Comparison of ENCODE assay signal across 10 mouse cellular contexts in the genomic region with DNA sequence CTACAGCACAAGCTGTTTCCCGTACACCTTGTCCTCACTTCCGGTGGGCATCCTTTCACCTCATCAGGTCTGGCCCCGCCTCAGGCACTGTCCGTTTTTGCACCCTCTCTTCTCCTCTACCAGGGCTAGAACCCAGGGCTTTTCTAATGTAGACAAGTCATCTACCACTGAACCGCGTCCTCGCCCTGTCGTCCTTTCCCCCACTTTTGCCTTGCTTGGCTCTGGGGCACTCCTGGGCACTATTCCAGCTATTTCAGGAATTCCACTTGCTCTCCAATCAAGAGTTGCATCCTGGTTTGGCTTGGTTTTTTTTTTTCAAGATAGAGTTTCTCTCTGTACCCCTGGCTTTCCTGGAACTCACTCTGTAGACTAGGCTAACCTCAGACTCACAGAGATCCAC. TPM values are rescaled to one million over a fixed set of nuclear protein-coding genes. Genes with fewer than 3 reads are reported as not detected.
DNase-seq lines count a peak whose midpoint lies in the region; ATAC-seq and TF ChIP-seq lines count a peak whose summit lies in the region.
"Had no signal": no experiment of that assay in that cellular context is flagged by ENCODE, and none has a peak within 500 bp of the region (broad histone marks: within the 10 kb centered on the region; RNA-seq: fewer than 3 reads in every experiment).

No protein-coding gene starts in this region.

- TF ChIP-seq POLR2A in liver, adult 2 months (IDR thresholded peaks at IDR 0.05; ENCODE audit: extremely low read depth, insufficient read depth, low read length), result no peak

- no peaks in the 10 kb centered on the region for H3K36me3 ChIP-seq in liver, adult 2 months (ENCODE audit: control insufficient read depth, insufficient read depth, low read length)
- no peaks in the 10 kb centered on the region for H3K36me3 ChIP-seq in intestine, embryonic 16.5 days (ENCODE audit: control insufficient read depth, insufficient read depth, low read length)
- H3K36me3 ChIP-seq: midbrain, embryonic 12.5 days had no signal

- TF ChIP-seq CTCF in liver, adult 2 months (IDR thresholded peaks at IDR 0.05; ENCODE audit: low read depth, low read length), result no peak

- no peak overlapping the region for H3K27ac ChIP-seq in liver, adult 2 months (replicated peaks; ENCODE audit: insufficient read depth, low read depth, low read length)
- peak overlapping the region; percentile 53; the same call in 1 of the 2 replicates for H3K27ac ChIP-seq in intestine, embryonic 16.5 days (ENCODE audit: low read length)

- DNase-seq in liver, adult 2 months (ENCODE audit: extremely low read depth, low read depth, low spot score), result peak; percentile 82
- DNase-seq in liver, result no peak
- DNase-seq in adrenal gland, postnatal 14 days, result peak; percentile 75
- peak; percentile 70 for DNase-seq in lung, postnatal 14 days
- no peak for DNase-seq in spleen, postnatal 4 days (ENCODE audit: low spot score in 2 of 2)
- DNase-seq in spleen, adult 18-20 months, result no peak

- H3K9ac ChIP-seq in liver, adult 2 months (ENCODE audit: low read depth, low read length), result no peak overlapping the region
- H3K9ac ChIP-seq in intestine, embryonic 16.5 days (ENCODE audit: low read depth, low read length), result no peak overlapping the region
- H3K9ac ChIP-seq: midbrain, embryonic 12.5 days had no signal

- no peaks in the 10 kb centered on the region; the same call in 1 of the 2 replicates for H3K79me2 ChIP-seq in liver, adult 2 months (ENCODE audit: control insufficient read depth, insufficient read depth, low read length)

- no peaks in the 10 kb centered on the region for H3K27me3 ChIP-seq in liver, adult 2 months (ENCODE audit: control insufficient read depth, insufficient read depth, low read length)
- no peaks in the 10 kb centered on the region for H3K27me3 ChIP-seq in intestine, embryonic 16.5 days (replicated peaks; ENCODE audit: control insufficient read depth, insufficient read depth, low read length)
- H3K27me3 ChIP-seq: midbrain, embryonic 12.5 days had no signal

- 0 out of 2 replicates have a peak overlapping the region, but pooled peaks have one; percentile 9 for H3K4me2 ChIP-seq in intestine, embryonic 16.5 days (ENCODE audit: low read depth, low read length)
- H3K4me2 ChIP-seq: midbrain, embryonic 12.5 days had no signal

- peaks cover 10% of the 10 kb centered on the region for H3K4me1 ChIP-seq in liver, adult 2 months (ENCODE audit: control insufficient read depth, insufficient read depth, low read length)
- peaks cover 16% of the 10 kb centered on the region; the same call in 1 of the 2 replicates for H3K4me1 ChIP-seq in intestine, embryonic 16.5 days (ENCODE audit: control insufficient read depth, insufficient read depth, low read length)

- no peak for ATAC-seq in intestine, embryonic 16.5 days
- no peak for ATAC-seq in inflammation-experienced regulatory T-cells, adult 6 months
- ATAC-seq: forebrain, embryonic 14.5 days had no signal

- no peak overlapping the region for H3K4me3 ChIP-seq in liver, adult 2 months (ENCODE audit: insufficient read depth, low read depth, low read length)
- H3K4me3 ChIP-seq in intestine, embryonic 16.5 days (ENCODE audit: low read length), result no peak overlapping the region
- H3K4me3 ChIP-seq: midbrain, embryonic 12.5 days had no signal

- 30% methylated on average over 8 of the region's 8 CpGs for WGBS in liver, adult 2 months
- WGBS in intestine, embryonic 16.5 days, result 79% methylated on average over 8 of the region's 8 CpGs

- H3K9me3 ChIP-seq in intestine, embryonic 16.5 days (ENCODE audit: control insufficient read depth, low read length), result no peaks in the 10 kb centered on the region
- H3K9me3 ChIP-seq: midbrain, embryonic 12.5 days had no signal

RNA-seq across cellular contexts. Expression of a gene that starts 53.0 kb away (rescaled TPM):
- 1.3 and 2.4 TPM in 2 replicates for total RNA-seq in liver, adult 2 months (2014; rRNA removed)
- 9.5 and 10.0 TPM in 2 replicates for polyA plus RNA-seq in liver, adult 2 months (2012; rRNA removed)
- 29.5 and 32.6 TPM in 2 replicates for total RNA-seq in adrenal gland, postnatal 14 days (2021)
- 1.5 and 1.6 TPM in 2 replicates for polyA plus RNA-seq in intestine, embryonic 16.5 days (2015; fragmentation: Nextera tagmentation; extraction: Ambion mirVana)
- 1 to 10 TPM; 1.3 to 2.5 (median 2.2) TPM for polyA plus RNA-seq in inflammation-experienced regulatory T-cells, adult 6 months (2017; shearing (Covaris generic))

RNA-seq across cellular contexts. Expression of a gene that starts 55.5 kb away (rescaled TPM):
- total RNA-seq in liver, adult 2 months (2014; rRNA removed), result 11.3 and 14.2 TPM in 2 replicates
- polyA plus RNA-seq in liver, adult 2 months (2012; rRNA removed), result 49.1 and 53.5 TPM in 2 replicates
- 22.3 and 28.5 TPM in 2 replicates for total RNA-seq in adrenal gland, postnatal 14 days (2021)
- polyA plus RNA-seq in intestine, embryonic 16.5 days (2015; fragmentation: Nextera tagmentation; extraction: Ambion mirVana), result 20.3 and 22.7 TPM in 2 replicates
- 10 to 100 TPM in 2 of 3 experiments, 1 to 10 TPM in 1; 4.0 to 15.3 (median 11.7) TPM for polyA plus RNA-seq in inflammation-experienced regulatory T-cells, adult 6 months (2017; shearing (Covaris generic))

Comparison
In these comparisons a context has a peak if more than half of its experiments do, and no peak if none do; other contexts are left out.
1. DNase-seq: peak in liver, adult 2 months (single experiment), adrenal gland, postnatal 14 days (single experiment) and lung, postnatal 14 days (single experiment); none in liver (single experiment), spleen, postnatal 4 days (0 of 2) and spleen, adult 18-20 months (0 of 2).